In the genomic region with DNA sequence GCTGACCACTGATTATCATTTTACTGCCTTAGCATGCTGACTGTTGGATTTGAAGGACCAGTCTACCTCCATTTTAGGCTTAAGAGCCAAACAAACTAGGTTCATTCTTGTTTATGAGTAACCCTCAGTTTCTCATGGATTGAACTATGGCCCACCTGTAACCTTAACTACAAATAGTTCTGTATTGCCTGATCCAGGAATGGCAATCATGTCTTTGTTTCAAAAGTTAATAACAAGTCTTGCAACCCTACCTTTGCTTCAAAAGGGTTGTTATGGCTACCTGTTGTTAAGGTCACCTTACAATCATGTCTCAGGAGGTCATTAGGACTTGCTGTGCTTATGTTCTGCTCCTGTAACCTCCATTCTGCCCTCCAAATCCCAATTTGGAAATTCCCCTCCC, we compare ENCODE assay signal across 21 mouse cellular contexts.
"Had no signal": no experiment of that assay in that cellular context is flagged by ENCODE, and none has a peak within 500 bp of the region (broad histone marks: within the 10 kb centered on the region; RNA-seq: fewer than 3 reads in every experiment).

No protein-coding gene starts in this region.

- DNase-seq: layer of hippocampus, postnatal 36 days; lung, adult 18-20 months; lung, postnatal 10 days; lung, postnatal 36 days; right cerebral cortex, adult 18-20 months; right cerebral cortex, postnatal 14 days; right cerebral cortex, postnatal 4 days; thymus, adult 2 months; thymus, postnatal 14 days; thymus, postnatal 4 days had no signal

- H3K9ac ChIP-seq: liver, embryonic 14.5 days; lung, embryonic 15.5 days; midbrain, embryonic 13.5 days had no signal

- H3K27me3 ChIP-seq: lung, embryonic 15.5 days had no signal

- ATAC-seq: intestine, postnatal 0 days; midbrain, embryonic 13.5 days; midbrain, embryonic 16.5 days had no signal

- H3K4me3 ChIP-seq: left cerebral cortex, adult 2 months; lung, embryonic 15.5 days; megakaryocyte, embryonic 14.5 days; midbrain, embryonic 10.5 days; midbrain, embryonic 13.5 days; myocyte had no signal

- H3K36me3 ChIP-seq: lung, embryonic 15.5 days; midbrain, embryonic 10.5 days; midbrain, embryonic 13.5 days had no signal

- H3K4me2 ChIP-seq: liver, embryonic 11.5 days; lung, embryonic 15.5 days; midbrain, embryonic 13.5 days had no signal

- H3K27ac ChIP-seq: liver, embryonic 14.5 days; lung, embryonic 15.5 days; midbrain, embryonic 13.5 days; stomach, postnatal 0 days had no signal

- H3K9me3 ChIP-seq: lung, embryonic 15.5 days; megakaryocyte, embryonic 14.5 days; midbrain, embryonic 10.5 days; midbrain, embryonic 13.5 days had no signal
